Mouse (Mus musculus) hindbrain, embryonic 15.5 days (tissue): Measurements from ENCODE around the gene Rpl10a. TPM values are rescaled to one million over a fixed set of nuclear protein-coding genes. Genes with fewer than 3 reads are reported as not detected.
A peak's percentile ranks its signal among the peaks of the same experiment; 100 is the strongest.

ENCODE experiments used
- ATAC-seq: fragments of 200-750 bp; cut with Nextera tagmentation; 2 replicates; pipeline ENCODE4 v1.8.0; 2017; ENCODE audit warnings: low read depth, moderate number of reproducible peaks, moderate TSS enrichment; ENCODE audit not compliant: low FRiP score
- H3K27ac ChIP-seq: fragments of 300-500 bp; sonication (generic); replicated peaks from 2 replicates; pipeline ENCODE4 v1.5.1; 2015; ENCODE audit warnings: mild to moderate bottlenecking, inconsistent platforms
- H3K27me3 ChIP-seq: fragments of 300-500 bp; sonication (generic); 2 replicates; pipeline ENCODE4 v1.6.1; 2015; ENCODE audit warnings: control low read depth, inconsistent platforms
- H3K36me3 ChIP-seq: fragments of 300-500 bp; sonication (generic); 2 replicates; pipeline ENCODE4 v1.6.1; 2015; ENCODE audit warnings: control low read depth, inconsistent platforms
- H3K4me1 ChIP-seq: fragments of 300-500 bp; sonication (generic); replicated peaks from 2 replicates; pipeline ENCODE4 v1.6.1; 2015; ENCODE audit warnings: control low read depth, inconsistent platforms
- H3K4me2 ChIP-seq: fragments of 300-500 bp; sonication (generic); 2 replicates; pipeline ENCODE4 v1.6.1; 2015; ENCODE audit warnings: moderate library complexity, mild to moderate bottlenecking, inconsistent platforms
- H3K4me3 ChIP-seq: fragments of 300-500 bp; sonication (generic); 2 replicates; pipeline ENCODE4 v1.5.1; 2015; ENCODE audit warnings: mild to moderate bottlenecking, inconsistent platforms
- H3K9ac ChIP-seq: fragments of 300-500 bp; sonication (generic); 2 replicates; pipeline ENCODE4 v1.6.1; 2015; ENCODE audit warnings: inconsistent platforms
- H3K9me3 ChIP-seq: fragments of 300-500 bp; sonication (generic); 2 replicates; pipeline ENCODE4 v1.6.1; 2016; ENCODE audit warnings: control low read depth, inconsistent platforms
- WGBS: fragments of 180-500 bp; shearing (Covaris S2); methylation state at CpG from one replicate; pipeline ENCODE4 v1.1.7; 2015; 5-methylcytosine and 5-hydroxymethylcytosine counted together
- polyA plus RNA-seq: library from polyadenylated mRNA; unstranded; fragments of >200 nt; fragmentation: Nextera tagmentation; extraction: Ambion mirVana; gene quantifications from 2 replicates; pipeline ENCODE4 v1.2.1, GENCODE M21; 2015

Rpl10a gene
- polyA plus RNA-seq, 1 experiment from 2014 or later = 318 TPM

DNA sequence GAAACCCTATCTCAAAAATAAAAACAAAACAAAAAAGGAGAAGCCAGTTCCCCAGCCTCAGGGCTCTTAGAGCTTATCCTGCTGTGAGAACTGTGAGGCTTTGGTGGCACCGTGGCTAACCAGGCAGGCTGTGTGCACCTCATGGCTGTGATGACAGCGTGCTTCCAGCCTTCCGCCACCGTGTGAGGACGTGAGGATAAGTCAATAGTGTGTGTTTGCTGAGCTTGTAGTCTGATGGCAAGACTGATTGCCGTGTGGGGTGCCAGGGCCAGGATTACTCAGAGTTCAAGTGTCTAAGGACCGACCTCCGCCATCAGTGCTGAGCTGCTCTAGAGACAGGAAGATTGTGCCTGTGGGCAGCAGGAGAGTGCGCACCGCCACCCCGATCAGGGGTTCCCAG is 37.6 kb upstream of the Rpl10a start:
- WGBS = 81% methylated on average over 11 of the region's 11 CpGs
- Histone ChIP-seq H3K27ac (no peak overlapping the region), H3K4me3 (no peak overlapping the region), H3K9me3 (no peaks in the 10 kb centered on the region), H3K9ac (no peak overlapping the region), H3K4me1 (peaks cover 17% of the 10 kb centered on the region), H3K27me3 (no peaks in the 10 kb centered on the region), H3K36me3 (no peaks in the 10 kb centered on the region), H3K4me2 (no peak overlapping the region)
- ATAC-seq = no peak

DNA sequence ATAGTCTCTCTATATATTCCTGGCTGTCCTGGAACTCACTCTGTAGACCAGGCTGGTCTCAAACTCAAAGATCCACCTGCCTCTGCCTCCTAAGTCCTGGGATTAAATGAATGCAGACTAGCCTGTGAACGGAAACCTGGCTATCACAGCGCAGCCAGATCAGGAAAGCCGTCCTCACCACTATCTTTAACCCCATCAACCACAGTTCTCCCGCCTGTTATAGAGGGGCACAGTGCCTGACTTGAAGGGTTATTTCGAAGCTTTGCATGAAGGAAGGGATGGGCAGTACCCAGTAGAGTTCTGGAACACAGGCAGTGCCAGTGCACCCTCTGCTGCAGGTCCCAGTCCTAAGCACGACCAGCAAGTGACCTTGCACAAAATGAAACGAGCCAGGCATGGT is 36.9 kb upstream of the Rpl10a start:
- WGBS = 88% methylated on average over 7 of the region's 7 CpGs
- no peak overlapping the region for H3K27ac ChIP-seq
- H3K9me3 ChIP-seq = no peaks in the 10 kb centered on the region
- H3K36me3 ChIP-seq = no peaks in the 10 kb centered on the region
- no peak overlapping the region for H3K4me2 ChIP-seq
- no peaks in the 10 kb centered on the region for H3K27me3 ChIP-seq
- ATAC-seq = no peak
- H3K9ac ChIP-seq = no peak overlapping the region
- H3K4me3 ChIP-seq = no peak overlapping the region
- H3K4me1 ChIP-seq = peaks cover 11% of the 10 kb centered on the region

DNA sequence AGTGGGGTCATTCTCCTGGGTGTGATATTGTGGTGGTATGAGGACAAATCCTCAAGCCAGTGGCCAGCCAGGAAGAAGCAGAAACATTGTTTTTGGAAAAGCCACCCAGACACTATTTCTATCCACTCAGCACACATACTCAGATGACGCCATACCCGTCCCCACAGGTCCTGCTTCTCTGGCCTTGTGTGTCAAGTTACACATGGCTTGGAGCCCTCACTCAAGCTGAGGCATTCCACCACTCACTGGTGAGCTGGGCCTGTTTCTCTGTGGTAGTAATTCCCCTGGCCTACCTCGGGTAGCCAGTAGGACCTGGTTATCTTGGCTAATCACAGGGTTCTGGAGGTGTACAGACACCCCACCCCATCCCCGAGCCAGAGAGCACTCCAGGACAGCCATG is 34.6 kb upstream of the Rpl10a start:
- WGBS = 91% methylated on average over 4 of the region's 4 CpGs
- H3K4me2 ChIP-seq = no peak overlapping the region
- H3K4me3 ChIP-seq = no peak overlapping the region
- H3K36me3 ChIP-seq = no peaks in the 10 kb centered on the region
- H3K9me3 ChIP-seq = no peaks in the 10 kb centered on the region
- H3K9ac ChIP-seq = no peak overlapping the region
- no peak overlapping the region for H3K27ac ChIP-seq
- ATAC-seq = no peak
- H3K27me3 ChIP-seq = no peaks in the 10 kb centered on the region
- H3K4me1 ChIP-seq = peaks cover 5% of the 10 kb centered on the region; the same call in 1 of the 2 replicates

DNA sequence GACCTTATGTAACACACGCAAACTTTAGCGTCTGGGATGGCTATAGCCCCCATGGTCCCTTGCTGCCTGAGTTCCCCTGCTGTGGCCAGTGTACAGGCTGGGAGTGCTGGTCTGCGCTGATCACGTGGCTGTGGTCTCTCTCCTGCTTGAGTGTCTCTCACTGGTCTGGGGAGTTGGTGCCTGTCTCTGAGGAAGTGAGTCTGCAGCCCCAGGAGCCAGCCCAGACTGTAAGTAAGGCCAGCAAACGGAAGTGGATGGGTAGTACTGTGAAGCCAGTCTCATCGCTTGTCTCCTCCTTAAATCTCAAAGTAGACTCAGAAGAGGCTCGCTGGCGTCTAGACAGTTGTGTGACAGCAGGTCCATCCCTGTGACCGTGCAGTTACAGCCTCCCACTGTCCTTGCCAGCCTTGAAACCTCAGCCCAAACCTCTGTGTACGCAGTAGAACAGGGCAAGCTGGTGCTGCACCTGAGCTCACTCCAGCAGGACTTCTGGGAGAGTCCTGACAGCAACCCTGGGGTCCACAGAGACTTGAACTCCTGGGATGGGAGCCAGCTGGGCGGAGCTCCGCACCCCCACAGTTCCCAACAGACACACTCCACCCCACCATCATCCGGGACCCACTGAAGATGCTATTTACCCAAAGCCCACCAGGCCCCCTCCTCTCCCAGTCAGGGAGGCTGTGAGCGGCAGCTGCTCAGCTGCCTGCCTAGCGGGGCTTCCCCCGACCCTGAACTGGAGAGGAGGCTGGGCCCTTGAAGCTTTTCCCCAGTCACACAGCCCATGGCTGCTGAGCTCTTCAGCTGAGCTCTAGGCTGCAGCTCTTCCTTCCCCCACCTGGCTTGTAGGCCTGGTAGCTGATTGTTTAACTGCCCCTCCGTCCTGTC is 33.6 kb upstream of the Rpl10a start:
- no peak overlapping the region for H3K4me2 ChIP-seq
- no peak overlapping the region; the same call in 1 of the 2 replicates for H3K27ac ChIP-seq
- H3K9ac ChIP-seq = 0 out of 2 replicates have a peak overlapping the region, but pooled peaks have one; percentile 14
- no peaks in the 10 kb centered on the region for H3K36me3 ChIP-seq
- 55% methylated on average over 17 of the region's 17 CpGs for WGBS
- no peak overlapping the region for H3K4me3 ChIP-seq
- H3K27me3 ChIP-seq = no peaks in the 10 kb centered on the region
- no peaks in the 10 kb centered on the region for H3K9me3 ChIP-seq
- peaks cover 8% of the 10 kb centered on the region; the same call in 1 of the 2 replicates for H3K4me1 ChIP-seq
- no peak for ATAC-seq

DNA sequence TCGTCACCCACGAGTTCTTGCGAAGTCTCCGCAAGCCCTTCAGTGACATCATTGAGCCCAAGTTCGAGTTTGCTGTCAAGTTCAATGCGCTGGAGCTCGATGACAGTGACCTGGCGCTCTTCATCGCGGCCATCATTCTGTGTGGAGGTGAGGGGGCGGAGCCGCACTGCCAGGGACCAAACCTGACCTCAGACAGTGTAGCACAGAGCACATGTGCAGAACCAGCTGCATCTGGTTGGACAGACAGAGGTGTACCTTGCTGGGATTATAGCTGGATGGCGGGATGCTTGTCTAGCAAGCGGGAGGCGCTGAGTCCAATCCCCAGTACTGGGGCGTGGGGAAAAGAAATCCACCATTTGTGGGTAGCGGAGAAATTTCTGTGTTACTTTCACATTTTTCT is 29.4 kb upstream of the Rpl10a start:
- no peak overlapping the region for H3K27ac ChIP-seq
- no peaks in the 10 kb centered on the region for H3K27me3 ChIP-seq
- 96% methylated on average over 17 of the region's 17 CpGs for WGBS
- H3K9me3 ChIP-seq = no peaks in the 10 kb centered on the region
- H3K4me2 ChIP-seq = no peak overlapping the region
- no peak overlapping the region for H3K9ac ChIP-seq
- H3K4me1 ChIP-seq = peaks cover 8% of the 10 kb centered on the region; the same call in 1 of the 2 replicates
- no peaks in the 10 kb centered on the region for H3K36me3 ChIP-seq
- no peak for ATAC-seq
- no peak overlapping the region for H3K4me3 ChIP-seq

DNA sequence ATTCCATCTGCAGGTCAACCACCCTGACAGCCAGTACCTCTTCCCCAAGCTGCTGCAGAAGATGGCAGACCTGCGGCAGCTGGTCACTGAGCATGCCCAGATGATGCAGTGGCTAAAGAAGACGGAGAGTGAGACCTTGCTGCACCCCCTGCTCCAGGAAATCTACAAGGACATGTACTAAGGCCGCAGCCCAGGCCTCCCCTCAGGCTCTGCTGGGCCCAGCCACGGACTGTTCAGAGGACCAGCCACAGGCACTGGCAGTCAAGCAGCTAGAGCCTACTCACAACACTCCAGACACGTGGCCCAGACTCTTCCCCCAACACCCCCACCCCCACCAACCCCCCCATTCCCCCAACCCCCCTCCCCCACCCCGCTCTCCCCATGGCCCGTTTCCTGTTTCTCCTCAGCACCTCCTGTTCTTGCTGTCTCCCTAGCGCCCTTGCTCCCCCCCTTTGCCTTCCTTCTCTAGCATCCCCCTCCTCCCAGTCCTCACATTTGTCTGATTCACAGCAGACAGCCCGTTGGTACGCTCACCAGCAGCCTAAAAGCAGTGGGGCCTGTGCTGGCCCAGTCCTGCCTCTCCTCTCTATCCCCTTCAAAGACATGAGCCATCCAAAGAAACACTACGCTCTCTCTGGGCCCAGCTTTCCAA is 28.5 kb upstream of the Rpl10a start:
- no peak overlapping the region for H3K4me3 ChIP-seq
- H3K9me3 ChIP-seq = no peaks in the 10 kb centered on the region
- H3K9ac ChIP-seq = no peak overlapping the region
- no peaks in the 10 kb centered on the region for H3K36me3 ChIP-seq
- no peak overlapping the region for H3K4me2 ChIP-seq
- ATAC-seq = no peak
- no peak overlapping the region for H3K27ac ChIP-seq
- 45% methylated on average over 8 of the region's 11 CpGs for WGBS
- no peaks in the 10 kb centered on the region for H3K27me3 ChIP-seq
- H3K4me1 ChIP-seq = peaks cover 5% of the 10 kb centered on the region; the same call in 1 of the 2 replicates

DNA sequence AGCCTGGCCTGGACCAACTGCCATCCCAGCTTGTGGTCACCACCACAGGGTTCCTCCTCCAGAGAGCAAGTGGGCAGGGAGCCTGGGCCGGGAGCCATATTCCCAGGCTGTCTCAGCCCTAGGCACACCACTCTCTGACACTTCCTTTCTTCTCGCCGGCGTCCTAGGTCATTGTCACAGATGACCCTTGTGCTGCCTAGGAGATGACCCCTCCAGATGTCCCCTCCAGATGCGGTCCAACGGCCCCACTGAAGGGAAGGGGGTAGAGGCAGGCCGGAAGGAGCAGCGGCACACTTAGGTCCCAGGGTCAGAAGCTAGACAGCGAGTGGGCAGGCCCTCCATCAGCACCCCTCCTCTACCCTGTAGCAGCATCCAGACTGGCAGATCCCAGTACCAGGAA is 27.9 kb upstream of the Rpl10a start:
- Histone ChIP-seq H3K27ac (no peak overlapping the region), H3K36me3 (no peaks in the 10 kb centered on the region), H3K4me1 (0 out of 2 replicates have a peak, but pooled peaks cover 3% of the 10 kb centered on the region), H3K9ac (no peak overlapping the region), H3K9me3 (no peaks in the 10 kb centered on the region), H3K27me3 (no peaks in the 10 kb centered on the region), H3K4me2 (no peak overlapping the region), H3K4me3 (no peak overlapping the region)
- ATAC-seq = peak; percentile 25; the same call in 1 of the 2 replicates
- 18% methylated on average over 9 of the region's 9 CpGs for WGBS

DNA sequence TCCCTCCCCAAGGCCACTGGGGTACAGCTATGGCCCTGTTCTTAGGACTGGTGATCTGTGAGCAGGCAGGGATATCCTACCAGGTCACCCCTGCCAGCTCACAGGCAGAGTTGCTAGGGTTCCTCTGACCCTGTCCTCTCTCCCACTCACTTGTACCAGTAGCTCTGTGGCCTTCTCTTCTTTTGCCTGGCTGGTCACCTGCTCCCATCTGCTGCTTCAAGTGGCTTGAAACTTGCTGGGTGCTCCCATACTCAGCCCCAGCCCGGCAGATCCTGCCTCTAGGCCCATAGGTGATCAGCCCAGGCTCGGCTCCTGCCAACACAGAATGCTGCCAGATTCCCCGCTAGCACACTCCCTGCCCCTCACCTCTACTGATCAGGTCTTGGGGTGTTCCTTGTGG is 27.4 kb upstream of the Rpl10a start:
- Histone ChIP-seq H3K36me3 (no peaks in the 10 kb centered on the region), H3K9me3 (no peaks in the 10 kb centered on the region), H3K27ac (no peak overlapping the region), H3K4me3 (no peak overlapping the region), H3K27me3 (no peaks in the 10 kb centered on the region), H3K9ac (no peak overlapping the region), H3K4me2 (no peak overlapping the region), H3K4me1 (0 out of 2 replicates have a peak, but pooled peaks cover 3% of the 10 kb centered on the region)
- 56% methylated on average over 3 of the region's 3 CpGs for WGBS
- ATAC-seq = no peak

DNA sequence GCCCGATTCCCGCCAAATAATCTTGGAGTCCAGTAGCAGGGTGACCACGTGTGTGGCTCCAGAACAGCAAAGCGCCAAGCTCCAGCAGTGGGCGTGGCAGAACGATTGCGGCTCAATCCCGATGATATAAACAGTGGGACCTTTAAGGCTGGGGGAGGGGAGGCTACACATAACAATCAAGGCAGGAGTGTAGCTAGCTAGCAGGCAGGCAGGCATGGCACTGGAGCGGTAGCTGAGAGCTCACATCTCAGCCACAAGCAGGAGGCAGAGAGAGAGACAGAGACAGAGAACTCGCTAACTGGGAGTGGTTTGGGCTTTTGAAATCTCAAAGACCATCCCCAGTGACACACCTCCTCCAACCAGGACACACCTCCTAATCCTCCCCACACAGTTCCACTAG is 23.1 kb upstream of the Rpl10a start:
- H3K27ac ChIP-seq = no peak overlapping the region
- no peak overlapping the region for H3K4me3 ChIP-seq
- H3K27me3 ChIP-seq = no peaks in the 10 kb centered on the region
- no peak overlapping the region for H3K9ac ChIP-seq
- 52% methylated on average over 10 of the region's 10 CpGs for WGBS
- ATAC-seq = no peak
- H3K36me3 ChIP-seq = no peaks in the 10 kb centered on the region
- H3K4me2 ChIP-seq = no peak overlapping the region
- 0 out of 2 replicates have a peak, but pooled peaks cover 5% of the 10 kb centered on the region for H3K4me1 ChIP-seq
- H3K9me3 ChIP-seq = no peaks in the 10 kb centered on the region

DNA sequence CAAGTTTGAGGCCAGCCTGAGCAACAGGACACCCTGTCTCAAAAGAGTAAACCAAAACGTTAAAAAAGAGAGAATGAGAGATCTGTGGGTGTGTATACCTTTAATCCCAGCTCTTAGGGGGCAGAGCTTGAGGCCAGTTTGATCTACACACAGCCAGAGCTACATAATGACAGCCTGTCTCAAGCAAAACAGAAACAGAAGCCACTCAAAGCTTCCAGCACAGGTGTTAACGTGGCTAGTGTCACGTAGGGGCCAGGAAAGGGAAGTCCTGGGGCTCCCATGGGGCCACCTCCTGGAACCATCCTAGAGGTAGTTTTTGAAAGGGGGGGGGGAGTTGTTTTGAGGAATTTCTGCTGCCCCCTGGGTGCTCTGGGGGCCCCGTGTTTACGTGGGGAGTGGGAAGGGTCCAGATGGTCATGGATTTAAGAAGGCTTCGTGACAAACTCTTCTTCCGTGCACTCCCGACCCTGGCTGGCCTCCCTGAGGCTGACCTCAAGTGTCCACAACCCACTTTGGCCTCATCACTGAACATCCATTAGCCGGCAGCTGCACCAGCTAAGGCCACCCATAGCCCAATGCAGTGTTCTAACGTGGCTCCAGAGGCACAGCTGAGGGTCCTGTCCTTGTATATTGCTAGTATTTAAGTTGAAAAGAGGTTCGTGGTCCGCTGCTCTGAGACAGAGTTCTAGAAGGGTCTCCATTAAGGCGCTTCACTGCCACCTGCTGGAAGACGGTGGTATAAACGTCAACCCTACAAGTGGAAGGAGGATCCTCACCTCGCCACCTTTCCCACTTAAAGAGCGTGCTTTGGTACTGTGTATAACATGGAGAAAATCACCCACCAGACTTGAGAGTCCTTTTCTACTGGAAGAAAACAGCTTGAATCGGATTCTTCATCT is 19.7 kb upstream of the Rpl10a start:
- WGBS = 18% methylated on average over 18 of the region's 18 CpGs
- Histone ChIP-seq H3K4me3 (no peak overlapping the region), H3K27ac (no peak overlapping the region), H3K4me2 (no peak overlapping the region), H3K4me1 (peaks cover 9% of the 10 kb centered on the region), H3K27me3 (no peaks in the 10 kb centered on the region), H3K9me3 (no peaks in the 10 kb centered on the region), H3K9ac (no peak overlapping the region), H3K36me3 (no peaks in the 10 kb centered on the region)
- no peak for ATAC-seq

DNA sequence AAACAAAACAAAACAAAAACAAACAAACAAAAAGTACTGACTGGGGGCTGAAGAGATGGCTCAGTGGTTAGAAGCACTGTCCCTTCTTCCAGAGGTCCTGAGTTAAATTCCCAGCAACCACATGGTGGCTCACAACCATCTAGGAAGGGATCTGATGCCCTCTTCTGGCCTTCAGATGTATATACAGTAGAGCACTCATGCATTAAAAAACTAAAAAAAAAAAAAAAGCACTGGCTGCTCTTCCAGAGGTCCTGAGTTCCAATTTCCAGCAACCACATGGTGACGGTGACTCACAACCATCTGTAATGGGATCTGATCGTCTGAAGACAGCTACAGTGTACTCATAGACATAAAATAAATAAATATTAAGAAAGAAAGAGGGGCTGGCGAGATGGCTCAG is 17.4 kb upstream of the Rpl10a start:
- H3K4me3 ChIP-seq = no peak overlapping the region
- H3K27ac ChIP-seq = no peak overlapping the region
- H3K9ac ChIP-seq = no peak overlapping the region
- no peaks in the 10 kb centered on the region for H3K27me3 ChIP-seq
- H3K36me3 ChIP-seq = no peaks in the 10 kb centered on the region
- H3K4me2 ChIP-seq = no peak overlapping the region
- no peak for ATAC-seq
- no peaks in the 10 kb centered on the region for H3K9me3 ChIP-seq
- WGBS = 78% methylated on average over 3 of the region's 3 CpGs
- peaks cover 24% of the 10 kb centered on the region for H3K4me1 ChIP-seq
